Mouse (Mus musculus) hindbrain, embryonic 15.5 days (tissue): Measurements from ENCODE around the gene Gm20388. TPM values are rescaled to one million over a fixed set of nuclear protein-coding genes. Genes with fewer than 3 reads are reported as not detected.
A peak's percentile ranks its signal among the peaks of the same experiment; 100 is the strongest.

Source experiments
- ATAC-seq: fragments of 200-750 bp; cut with Nextera tagmentation; 2 replicates; pipeline ENCODE4 v1.8.0; 2017; ENCODE audit warnings: low read depth, moderate number of reproducible peaks, moderate TSS enrichment; ENCODE audit not compliant: low FRiP score
- H3K27ac ChIP-seq: fragments of 300-500 bp; sonication (generic); replicated peaks from 2 replicates; pipeline ENCODE4 v1.5.1; 2015; ENCODE audit warnings: mild to moderate bottlenecking, inconsistent platforms
- H3K27me3 ChIP-seq: fragments of 300-500 bp; sonication (generic); 2 replicates; pipeline ENCODE4 v1.6.1; 2015; ENCODE audit warnings: control low read depth, inconsistent platforms
- H3K36me3 ChIP-seq: fragments of 300-500 bp; sonication (generic); 2 replicates; pipeline ENCODE4 v1.6.1; 2015; ENCODE audit warnings: control low read depth, inconsistent platforms
- H3K4me1 ChIP-seq: fragments of 300-500 bp; sonication (generic); replicated peaks from 2 replicates; pipeline ENCODE4 v1.6.1; 2015; ENCODE audit warnings: control low read depth, inconsistent platforms
- H3K4me2 ChIP-seq: fragments of 300-500 bp; sonication (generic); 2 replicates; pipeline ENCODE4 v1.6.1; 2015; ENCODE audit warnings: moderate library complexity, mild to moderate bottlenecking, inconsistent platforms
- H3K4me3 ChIP-seq: fragments of 300-500 bp; sonication (generic); 2 replicates; pipeline ENCODE4 v1.5.1; 2015; ENCODE audit warnings: mild to moderate bottlenecking, inconsistent platforms
- H3K9ac ChIP-seq: fragments of 300-500 bp; sonication (generic); 2 replicates; pipeline ENCODE4 v1.6.1; 2015; ENCODE audit warnings: inconsistent platforms
- H3K9me3 ChIP-seq: fragments of 300-500 bp; sonication (generic); 2 replicates; pipeline ENCODE4 v1.6.1; 2016; ENCODE audit warnings: control low read depth, inconsistent platforms
- WGBS: fragments of 180-500 bp; shearing (Covaris S2); methylation state at CpG from one replicate; pipeline ENCODE4 v1.1.7; 2015; 5-methylcytosine and 5-hydroxymethylcytosine counted together
- polyA plus RNA-seq: library from polyadenylated mRNA; unstranded; fragments of >200 nt; fragmentation: Nextera tagmentation; extraction: Ambion mirVana; gene quantifications from 2 replicates; pipeline ENCODE4 v1.2.1, GENCODE M21; 2015

The Gm20388 gene
- polyA plus RNA-seq, 1 experiment from 2014 or later = 5.4 TPM

DNA sequence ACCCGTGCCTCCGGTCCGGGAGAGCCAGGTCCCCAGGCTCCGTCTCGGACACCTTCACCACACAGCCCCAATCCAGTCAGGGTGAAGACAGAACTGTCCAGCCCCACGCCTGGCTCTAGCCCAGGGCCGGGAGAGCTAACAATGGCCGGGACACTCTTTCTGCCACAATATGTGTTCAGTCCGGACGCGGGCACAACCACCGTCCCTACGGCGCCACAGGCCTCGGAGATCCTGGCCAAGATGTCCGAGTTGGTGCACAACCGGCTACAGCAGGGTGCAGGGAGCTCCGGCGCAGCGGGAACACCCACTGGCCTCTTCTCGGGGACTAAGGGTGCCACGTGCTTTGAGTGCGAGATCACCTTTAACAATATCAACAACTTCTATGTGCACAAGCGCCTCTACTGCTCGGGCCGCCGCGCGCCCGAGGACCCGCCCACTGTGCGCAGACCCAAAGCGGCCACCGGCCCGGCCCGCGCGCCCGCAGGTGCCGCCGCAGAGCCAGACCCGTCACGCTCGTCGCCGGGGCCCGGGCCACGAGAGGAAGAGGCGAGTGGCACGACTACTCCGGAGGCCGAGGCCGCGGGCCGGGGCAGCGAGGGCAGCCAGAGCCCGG lies 2425.1 kb downstream of the Gm20388 start:
- WGBS = 13% methylated on average over 45 of the region's 57 CpGs
- peaks cover 17% of the 10 kb centered on the region for H3K4me1 ChIP-seq
- peak overlapping the region; percentile 76 for H3K4me2 ChIP-seq
- peaks cover 37% of the 10 kb centered on the region for H3K27me3 ChIP-seq
- peak overlapping the region; percentile 57 for H3K9ac ChIP-seq
- peaks cover 2% of the 10 kb centered on the region; the same call in 1 of the 2 replicates for H3K36me3 ChIP-seq
- no peak overlapping the region for H3K27ac ChIP-seq
- peak overlapping the region; percentile 50 for H3K4me3 ChIP-seq
- ATAC-seq = peak; percentile 28; the same call in 1 of the 2 replicates
- H3K9me3 ChIP-seq = no peaks in the 10 kb centered on the region

GRCm38 (mm10) chr8:122336251-122336910 lies 2425.7 kb downstream of the Gm20388 start:
- Histone ChIP-seq H3K4me3 (peak overlapping the region; percentile 50), H3K9me3 (no peaks in the 10 kb centered on the region), H3K4me2 (peak overlapping the region; percentile 76), H3K27ac (no peak overlapping the region), H3K27me3 (peaks cover 38% of the 10 kb centered on the region), H3K36me3 (peaks cover 2% of the 10 kb centered on the region; the same call in 1 of the 2 replicates), H3K4me1 (peaks cover 16% of the 10 kb centered on the region), H3K9ac (peak overlapping the region; percentile 57)
- ATAC-seq = peak; percentile 61
- 5% methylated on average over 71 of the region's 81 CpGs for WGBS

- Histone ChIP-seq H3K9me3 (no peaks in the 10 kb centered on the region), H3K4me3 (no peak overlapping the region), H3K4me1 (peaks cover 31% of the 10 kb centered on the region), H3K9ac (no peak overlapping the region), H3K27ac (no peak overlapping the region), H3K36me3 (peaks cover 2% of the 10 kb centered on the region; the same call in 1 of the 2 replicates), H3K27me3 (peaks cover 56% of the 10 kb centered on the region), H3K4me2 (no peak overlapping the region)
- ATAC-seq = no peak
- 53% methylated on average over 6 of the region's 6 CpGs for WGBS
These were observed 2428.2 kb downstream of the Gm20388 start for GRCm38 (mm10) chr8:122338852-122339251.

GRCm38 (mm10) chr8:122340761-122341160 lies 2430.1 kb downstream of the Gm20388 start:
- no peak overlapping the region for H3K4me2 ChIP-seq
- ATAC-seq = no peak
- no peak overlapping the region for H3K4me3 ChIP-seq
- no peaks in the 10 kb centered on the region for H3K36me3 ChIP-seq
- no peak overlapping the region for H3K9ac ChIP-seq
- H3K4me1 ChIP-seq = peaks cover 37% of the 10 kb centered on the region
- 84% methylated on average over 3 of the region's 3 CpGs for WGBS
- H3K27me3 ChIP-seq = peaks cover 47% of the 10 kb centered on the region
- no peaks in the 10 kb centered on the region for H3K9me3 ChIP-seq
- no peak overlapping the region for H3K27ac ChIP-seq

DNA sequence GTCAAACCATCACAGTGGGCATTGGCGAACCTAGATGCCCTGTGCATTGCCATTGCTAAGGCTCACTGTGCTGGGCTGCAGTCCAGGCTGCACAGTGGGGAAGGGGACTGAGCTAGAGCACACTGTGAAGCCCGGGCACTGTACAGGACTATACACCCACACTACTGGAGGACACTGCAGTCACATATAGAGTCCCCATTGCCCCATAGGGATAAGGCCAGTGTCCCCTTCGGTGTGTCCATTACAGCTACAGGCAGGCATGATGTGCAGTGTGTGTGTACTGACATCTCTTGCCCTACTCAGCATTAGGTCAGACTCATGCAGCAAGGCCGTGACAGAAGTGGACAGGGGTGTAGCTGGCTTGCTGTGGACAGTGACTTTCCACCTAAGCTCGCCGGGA lies 2431.1 kb downstream of the Gm20388 start:
- H3K36me3 ChIP-seq = no peaks in the 10 kb centered on the region
- peaks cover 46% of the 10 kb centered on the region for H3K27me3 ChIP-seq
- H3K4me1 ChIP-seq = peaks cover 26% of the 10 kb centered on the region
- no peak overlapping the region for H3K9ac ChIP-seq
- no peak overlapping the region for H3K27ac ChIP-seq
- WGBS = 85% methylated on average over 6 of the region's 6 CpGs
- no peak for ATAC-seq
- no peaks in the 10 kb centered on the region for H3K9me3 ChIP-seq
- no peak overlapping the region for H3K4me2 ChIP-seq
- H3K4me3 ChIP-seq = no peak overlapping the region

- no peak for ATAC-seq
- H3K36me3 ChIP-seq = no peaks in the 10 kb centered on the region
- H3K9ac ChIP-seq = no peak overlapping the region
- 57% methylated on average over 5 of the region's 5 CpGs for WGBS
- no peak overlapping the region for H3K4me3 ChIP-seq
- H3K27me3 ChIP-seq = peaks cover 40% of the 10 kb centered on the region
- H3K9me3 ChIP-seq = no peaks in the 10 kb centered on the region
- H3K4me1 ChIP-seq = peaks cover 25% of the 10 kb centered on the region
- no peak overlapping the region for H3K27ac ChIP-seq
- 0 out of 2 replicates have a peak overlapping the region, but pooled peaks have one; percentile 50 for H3K4me2 ChIP-seq
These were observed 2431.7 kb downstream of the Gm20388 start for GRCm38 (mm10) chr8:122342362-122342761.

GRCm38 (mm10) chr8:122342806-122343209 lies 2432.2 kb downstream of the Gm20388 start:
- Histone ChIP-seq H3K9ac (no peak overlapping the region), H3K4me3 (no peak overlapping the region), H3K36me3 (no peaks in the 10 kb centered on the region), H3K9me3 (no peaks in the 10 kb centered on the region), H3K27ac (no peak overlapping the region), H3K4me2 (peak overlapping the region; percentile 50), H3K27me3 (peaks cover 35% of the 10 kb centered on the region), H3K4me1 (peaks cover 29% of the 10 kb centered on the region)
- no peak for ATAC-seq
- 3% methylated on average over 9 of the region's 9 CpGs for WGBS

DNA sequence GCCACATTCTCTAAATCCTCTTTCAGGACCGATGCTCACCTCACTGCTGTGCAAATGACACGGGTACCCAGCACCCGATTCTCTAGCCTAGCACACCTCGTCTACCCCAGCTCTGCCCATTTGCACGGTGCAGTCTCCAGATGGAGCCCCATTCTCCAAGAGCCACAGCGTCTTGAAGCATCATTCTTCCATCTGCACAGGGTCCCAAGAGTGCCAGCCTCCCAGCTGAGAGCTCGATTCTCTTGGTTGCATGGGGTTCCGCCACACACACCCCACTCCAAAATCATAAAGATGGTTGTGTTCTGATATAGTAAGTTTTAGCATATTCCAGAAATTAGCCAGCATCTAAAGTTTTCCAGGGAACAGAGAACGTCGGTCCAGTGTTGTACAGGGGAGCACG lies 2432.7 kb downstream of the Gm20388 start:
- H3K36me3 ChIP-seq = no peaks in the 10 kb centered on the region
- H3K27me3 ChIP-seq = peaks cover 30% of the 10 kb centered on the region
- ATAC-seq = no peak
- H3K9me3 ChIP-seq = no peaks in the 10 kb centered on the region
- peak overlapping the region; percentile 50 for H3K4me2 ChIP-seq
- H3K9ac ChIP-seq = peak overlapping the region; percentile 3; the same call in 1 of the 2 replicates
- 4% methylated on average over 11 of the region's 11 CpGs for WGBS
- peak overlapping the region; percentile 23 for H3K4me3 ChIP-seq
- no peak overlapping the region for H3K27ac ChIP-seq
- peaks cover 34% of the 10 kb centered on the region for H3K4me1 ChIP-seq

DNA sequence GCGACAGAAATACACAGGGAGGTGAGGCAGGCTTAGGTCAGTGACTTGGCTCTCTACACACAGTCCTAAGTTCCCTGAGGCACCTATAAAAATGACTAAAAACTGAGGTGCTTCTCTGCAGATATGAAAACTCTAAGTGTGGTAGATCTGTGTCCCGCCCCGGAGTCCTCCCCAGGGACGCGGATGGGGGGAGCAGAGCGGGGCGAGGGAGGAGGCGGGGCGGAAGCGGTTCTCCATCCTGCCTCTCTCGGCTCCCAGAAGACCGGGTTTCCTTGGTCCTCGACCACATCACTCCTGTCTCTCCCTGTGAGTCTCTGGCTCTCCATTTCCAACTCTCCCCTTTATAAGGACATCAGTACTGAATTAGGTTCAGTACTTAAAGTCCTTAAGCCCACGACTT lies 2433.1 kb downstream of the Gm20388 start:
- no peak for ATAC-seq
- 2% methylated on average over 14 of the region's 14 CpGs for WGBS

DNA sequence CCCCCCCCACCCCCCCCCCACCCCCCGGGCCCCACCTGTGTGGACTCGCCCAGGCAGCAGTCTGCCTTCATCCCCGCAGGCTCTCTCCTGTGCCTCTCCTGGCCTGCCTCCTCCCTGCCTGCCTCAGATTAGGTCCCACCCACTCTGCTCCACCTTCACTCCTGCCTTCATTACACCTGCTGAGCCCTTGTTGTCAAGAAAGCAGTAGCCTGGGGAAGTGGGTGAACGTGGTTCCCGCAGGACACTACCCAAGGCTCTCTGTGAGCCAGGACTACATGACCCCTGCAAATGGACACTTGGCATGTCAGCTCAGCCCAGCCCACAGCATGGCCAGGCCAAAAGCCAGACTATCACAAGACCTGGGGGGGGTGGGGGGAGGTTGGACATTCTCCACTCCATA lies 2433.6 kb downstream of the Gm20388 start:
- Histone ChIP-seq H3K36me3 (no peaks in the 10 kb centered on the region), H3K9me3 (no peaks in the 10 kb centered on the region), H3K4me3 (no peak overlapping the region), H3K9ac (no peak overlapping the region), H3K4me2 (no peak overlapping the region), H3K4me1 (peaks cover 34% of the 10 kb centered on the region), H3K27me3 (peaks cover 27% of the 10 kb centered on the region; the same call in 1 of the 2 replicates), H3K27ac (no peak overlapping the region)
- 10% methylated on average over 2 of the region's 5 CpGs for WGBS
- no peak for ATAC-seq

More for the DNA sequence above, 2433.1 kb downstream of the Gm20388 start:
- Histone ChIP-seq H3K27ac (no peak overlapping the region), H3K36me3 (no peaks in the 10 kb centered on the region), H3K4me2 (peak overlapping the region; percentile 50), H3K27me3 (peaks cover 27% of the 10 kb centered on the region; the same call in 1 of the 2 replicates), H3K4me3 (peak overlapping the region; percentile 23), H3K4me1 (peaks cover 34% of the 10 kb centered on the region), H3K9ac (peak overlapping the region; percentile 3; the same call in 1 of the 2 replicates), H3K9me3 (no peaks in the 10 kb centered on the region)

DNA sequence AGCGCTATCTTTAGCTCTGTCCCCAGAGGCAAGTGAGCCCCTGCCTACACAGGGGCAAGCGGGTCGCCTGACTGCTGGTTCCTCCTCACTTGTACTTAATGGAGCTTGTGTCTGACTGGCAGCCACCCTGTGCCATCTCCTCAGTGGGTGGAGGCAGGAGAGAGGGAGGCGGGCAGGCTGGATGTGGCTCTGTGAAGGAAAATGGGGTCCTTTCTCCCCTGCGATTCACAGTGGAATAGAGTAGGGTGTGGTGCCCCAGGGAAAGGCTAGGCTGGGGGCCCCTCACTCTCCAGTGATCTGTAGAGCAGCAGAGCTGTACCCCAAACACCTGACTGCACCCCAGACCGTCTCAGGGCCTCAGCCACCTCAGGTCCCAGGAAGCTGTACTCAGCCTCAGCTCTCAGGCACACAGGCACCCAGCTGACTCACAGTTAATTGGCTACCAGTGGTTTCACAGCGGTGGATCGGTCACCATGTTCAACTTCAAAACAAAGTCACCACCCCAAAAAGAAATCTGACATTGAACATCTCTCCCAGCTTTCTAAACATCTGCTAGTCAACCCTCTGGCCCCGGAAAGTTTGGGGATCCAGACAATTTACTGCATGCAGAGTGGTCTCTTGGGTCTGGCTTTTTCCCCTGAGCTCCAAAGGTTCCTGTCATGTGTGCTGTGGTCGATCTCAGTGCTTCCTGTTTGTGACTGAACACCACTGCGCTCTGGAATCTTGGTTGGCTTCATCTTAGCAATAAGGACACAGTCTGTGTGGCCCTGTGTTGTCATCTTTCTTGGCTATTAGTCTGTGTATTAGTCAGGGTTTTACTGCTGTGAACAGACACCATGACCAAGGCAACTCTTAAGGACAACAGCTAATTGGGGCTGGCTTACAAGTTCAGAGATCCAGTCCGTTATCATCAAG lies 2434.8 kb downstream of the Gm20388 start:
- H3K4me2 ChIP-seq = no peak overlapping the region
- H3K4me3 ChIP-seq = no peak overlapping the region
- WGBS = 54% methylated on average over 12 of the region's 12 CpGs
- no peaks in the 10 kb centered on the region for H3K9me3 ChIP-seq
- no peaks in the 10 kb centered on the region for H3K36me3 ChIP-seq
- H3K27me3 ChIP-seq = peaks cover 27% of the 10 kb centered on the region; the same call in 1 of the 2 replicates
- peak; percentile 7; the same call in 1 of the 2 replicates for ATAC-seq
- H3K4me1 ChIP-seq = peaks cover 35% of the 10 kb centered on the region
- no peak overlapping the region for H3K27ac ChIP-seq
- H3K9ac ChIP-seq = no peak overlapping the region
